Mouse (Mus musculus) liver, embryonic 11.5 days (tissue): Measurements from ENCODE around the gene Mgrn1. TPM values are rescaled to one million over a fixed set of nuclear protein-coding genes. Genes with fewer than 3 reads are reported as not detected.

Experiments used
- ATAC-seq: fragments of 200-750 bp; cut with Nextera tagmentation; replicated peaks from 2 replicates; pipeline ENCODE4 v1.8.0; 2017; ENCODE audit warnings: moderate number of reproducible peaks, mild to moderate bottlenecking, moderate TSS enrichment, moderate library complexity; ENCODE audit not compliant: low FRiP score
- DNase-seq: peaks from one replicate; pipeline ENCODE4 v3.0.0-alpha.2; 2017; ENCODE audit warnings: low spot score
- H3K27ac ChIP-seq: fragments of 300-500 bp; sonication (generic); 2 replicates; pipeline ENCODE4 v1.5.1; 2014; ENCODE audit warnings: mild to moderate bottlenecking, low read depth, low read length, control low read depth
- H3K27me3 ChIP-seq: fragments of 300-500 bp; sonication (generic); replicated peaks from 2 replicates; pipeline ENCODE4 v1.6.1; 2014; ENCODE audit warnings: low read length, mixed read lengths; ENCODE audit not compliant: control insufficient read depth, insufficient read depth
- H3K36me3 ChIP-seq: fragments of 300-500 bp; sonication (generic); 2 replicates; pipeline ENCODE4 v1.6.1; 2014; ENCODE audit warnings: mild to moderate bottlenecking, low read length, moderate library complexity, mixed read lengths; ENCODE audit not compliant: control insufficient read depth, insufficient read depth
- H3K4me1 ChIP-seq: fragments of 300-500 bp; sonication (generic); replicated peaks from 2 replicates; pipeline ENCODE4 v1.6.1; 2014; ENCODE audit warnings: low read length, mixed read lengths; ENCODE audit not compliant: control insufficient read depth, insufficient read depth
- H3K4me2 ChIP-seq: fragments of 300-500 bp; sonication (generic); 2 replicates; pipeline ENCODE4 v1.6.1; 2014; ENCODE audit warnings: mild to moderate bottlenecking, control low read depth, moderate library complexity
- H3K4me3 ChIP-seq: fragments of 300-500 bp; sonication (generic); 2 replicates; pipeline ENCODE4 v1.5.1; 2014; ENCODE audit warnings: low read depth, low read length, control low read depth
- H3K9ac ChIP-seq: fragments of 300-500 bp; sonication (generic); 2 replicates; pipeline ENCODE4 v1.6.1; 2014; ENCODE audit warnings: low read depth, low read length, control low read depth
- H3K9me3 ChIP-seq: fragments of 300-500 bp; sonication (generic); 2 replicates; pipeline ENCODE4 v1.6.1; 2016; ENCODE audit warnings: low read length, inconsistent platforms, mixed read lengths; ENCODE audit not compliant: control insufficient read depth
- WGBS: fragments of 180-500 bp; shearing (Covaris S2); extraction: QIAGEN DNeasy Blood & Tissue Kit; methylation state at CpG from one replicate; pipeline ENCODE4 v1.1.7; 2014; 5-methylcytosine and 5-hydroxymethylcytosine counted together
- polyA plus RNA-seq: library from polyadenylated mRNA; unstranded; fragments of >200 nt; fragmentation: Nextera tagmentation; extraction: Ambion mirVana; gene quantifications from 2 replicates; pipeline ENCODE4 v1.2.1, GENCODE M21; 2014

Gene Mgrn1
- polyA plus RNA-seq, 1 experiment from 2014 or later: 50.5 TPM

DNA sequence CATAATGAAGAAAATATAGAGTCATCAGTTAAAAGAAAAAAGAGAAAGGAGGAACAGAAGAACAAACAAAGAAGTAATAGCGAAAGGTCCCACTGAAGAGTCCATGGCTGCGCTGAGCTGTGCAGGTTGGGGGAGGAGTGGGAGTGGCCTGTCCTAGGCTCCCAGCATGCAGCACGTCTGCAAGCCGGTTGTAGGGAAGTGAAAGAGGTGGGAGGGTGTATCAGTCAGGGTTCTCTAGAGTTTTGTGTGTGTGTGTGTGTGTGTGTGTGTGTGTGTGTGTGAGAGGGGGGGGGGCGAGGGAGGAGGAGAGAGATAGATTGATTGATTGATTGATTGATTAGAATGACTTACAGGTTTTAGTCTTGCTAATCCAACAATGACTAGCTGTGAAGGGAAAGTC, 21.9 kb downstream of the Mgrn1 start:
- no peak for DNase-seq
- Histone ChIP-seq H3K4me2 (no peak overlapping the region), H3K36me3 (peaks cover 13% of the 10 kb centered on the region), H3K9ac (no peak overlapping the region), H3K27ac (no peak overlapping the region), H3K4me3 (no peak overlapping the region), H3K4me1 (peaks cover 13% of the 10 kb centered on the region), H3K9me3 (no peaks in the 10 kb centered on the region), H3K27me3 (no peaks in the 10 kb centered on the region)
- peak; percentile 75 for ATAC-seq
- 38% methylated on average over 4 of the region's 5 CpGs for WGBS

DNA sequence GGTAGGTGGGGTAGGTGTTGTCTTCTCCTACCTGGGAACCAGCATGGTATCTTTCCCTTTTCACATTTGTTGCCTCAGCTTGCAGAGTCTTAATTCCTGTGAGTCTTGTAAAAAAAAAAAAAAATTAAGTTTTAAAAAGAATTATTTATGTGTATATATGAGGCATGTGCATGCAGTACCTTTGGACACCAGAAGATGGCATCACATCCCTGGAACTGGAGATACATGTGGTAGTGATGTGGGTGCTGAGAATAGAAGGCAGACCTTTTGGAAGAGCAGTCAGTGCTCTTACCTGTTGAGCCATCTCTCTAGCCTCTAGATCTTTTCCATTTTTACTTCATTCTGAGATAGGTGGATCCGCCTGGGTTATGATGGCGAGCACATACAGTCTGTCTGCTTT, 23.7 kb downstream of the Mgrn1 start:
- ATAC-seq (no peak), DNase-seq (no peak)
- Histone ChIP-seq H3K4me3 (no peak overlapping the region), H3K9me3 (no peaks in the 10 kb centered on the region), H3K27ac (no peak overlapping the region), H3K9ac (no peak overlapping the region), H3K4me2 (no peak overlapping the region), H3K4me1 (peaks cover 5% of the 10 kb centered on the region), H3K36me3 (peaks cover 13% of the 10 kb centered on the region), H3K27me3 (no peaks in the 10 kb centered on the region)
- 98% methylated on average over 2 of the region's 2 CpGs for WGBS

DNA sequence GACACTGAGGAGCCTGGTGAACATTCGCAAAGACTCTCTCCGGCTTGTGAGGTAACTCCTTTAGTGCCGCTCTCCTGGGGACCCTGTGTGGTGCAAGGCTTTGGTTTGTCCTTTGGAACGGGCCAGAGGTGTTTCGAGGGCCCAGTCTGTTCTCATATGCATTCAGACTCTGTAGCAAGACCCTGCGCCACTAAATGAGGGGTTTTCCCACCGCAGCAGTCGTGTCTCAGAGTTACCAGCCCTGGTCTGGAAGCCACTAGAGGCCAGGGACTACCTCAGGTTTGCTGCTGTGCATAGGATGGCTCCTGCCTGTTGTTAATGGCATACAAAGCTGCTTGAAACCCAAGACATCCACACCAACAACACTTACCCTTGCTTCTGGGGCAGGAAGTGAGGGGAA, 24.7 kb downstream of the Mgrn1 start:
- WGBS: 90% methylated on average over 8 of the region's 8 CpGs
- Histone ChIP-seq H3K4me1 (peaks cover 4% of the 10 kb centered on the region; the same call in 1 of the 2 replicates), H3K36me3 (peaks cover 13% of the 10 kb centered on the region), H3K4me2 (no peak overlapping the region), H3K27me3 (no peaks in the 10 kb centered on the region), H3K9me3 (no peaks in the 10 kb centered on the region), H3K4me3 (no peak overlapping the region), H3K27ac (no peak overlapping the region), H3K9ac (no peak overlapping the region)
- ATAC-seq (no peak), DNase-seq (no peak)

DNA sequence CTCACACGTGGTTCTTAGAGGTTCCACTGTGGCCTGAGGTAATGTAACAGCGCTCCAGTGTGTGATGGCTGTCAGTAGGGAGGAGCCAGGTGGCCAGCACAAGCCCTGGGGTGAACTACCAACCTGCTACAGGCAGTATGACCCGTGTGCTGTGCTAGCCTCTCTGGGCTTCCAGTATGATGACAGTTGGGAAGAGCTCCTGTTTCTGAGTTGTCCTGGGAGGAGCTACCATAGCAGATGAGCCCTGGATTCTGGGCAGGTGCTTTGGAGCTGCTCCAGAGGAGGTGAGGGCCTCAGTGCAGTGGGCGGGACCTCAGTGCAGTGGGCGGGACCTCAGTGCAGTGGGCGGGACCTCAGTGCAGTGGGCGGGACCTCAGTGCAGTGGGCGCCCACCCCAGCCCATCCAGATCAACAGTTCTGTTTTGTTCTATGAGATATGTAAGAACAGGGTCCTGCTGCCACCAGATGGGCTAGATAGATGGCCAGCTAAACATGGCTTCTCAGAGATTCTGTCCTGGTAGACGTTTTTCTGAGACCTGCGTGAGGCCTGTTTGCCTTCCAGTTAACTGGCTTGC, 26.1 kb downstream of the Mgrn1 start:
- ATAC-seq (peak; percentile 51), DNase-seq (no peak)
- 60% methylated on average over 10 of the region's 10 CpGs for WGBS

DNA sequence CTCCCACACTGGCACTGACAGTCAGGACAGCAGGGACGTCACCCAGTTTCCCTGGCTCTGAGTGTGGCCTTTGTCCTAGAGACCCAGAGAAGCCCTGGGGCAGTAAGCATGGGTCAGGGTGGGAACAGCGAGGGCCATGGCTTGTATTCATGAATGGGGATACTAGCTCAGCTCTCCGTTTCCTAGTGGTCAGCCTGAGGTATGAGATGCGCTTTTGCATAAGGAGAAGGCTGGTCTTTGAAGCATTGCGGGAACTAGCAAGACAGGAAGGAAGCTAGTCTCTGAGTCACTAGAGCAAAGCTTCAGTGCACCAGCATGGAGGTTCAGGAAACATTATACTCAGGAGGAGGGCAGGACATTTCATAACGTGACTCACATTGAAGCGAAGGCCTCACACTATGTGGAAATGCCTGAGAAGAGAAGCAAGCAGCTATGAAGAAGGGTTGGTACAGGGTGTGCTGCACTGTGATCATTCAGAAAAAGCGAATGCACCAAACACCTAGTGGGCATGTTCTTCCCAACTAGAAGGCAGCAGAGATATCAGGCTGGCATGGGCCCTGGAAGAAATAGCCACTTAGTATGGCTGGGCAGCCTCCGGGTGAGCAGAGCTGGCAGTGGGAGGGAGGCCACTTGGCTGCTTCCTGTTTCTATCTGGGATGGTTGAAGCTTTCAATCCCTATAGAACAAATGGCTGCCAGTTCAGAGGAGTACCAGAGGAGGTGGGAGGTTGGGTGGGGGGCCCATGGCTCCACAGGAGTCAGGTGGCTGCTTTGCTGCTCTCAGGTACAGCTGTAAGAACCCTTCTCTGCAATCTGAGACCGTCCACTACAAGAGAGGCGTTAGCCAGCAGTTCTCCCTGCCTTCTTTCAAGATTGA, 27.1 kb downstream of the Mgrn1 start:
- H3K36me3 ChIP-seq: peaks cover 21% of the 10 kb centered on the region
- 64% methylated on average over 11 of the region's 11 CpGs for WGBS
- ATAC-seq: 0 out of 2 replicates have a peak, but pooled peaks have one; percentile 11
- 0 out of 2 replicates have a peak, but pooled peaks cover 2% of the 10 kb centered on the region for H3K4me1 ChIP-seq
- no peak for DNase-seq
- no peaks in the 10 kb centered on the region for H3K9me3 ChIP-seq
- no peak overlapping the region for H3K9ac ChIP-seq
- peak overlapping the region; percentile 47; the same call in 1 of the 2 replicates for H3K27ac ChIP-seq
- no peak overlapping the region for H3K4me2 ChIP-seq
- H3K27me3 ChIP-seq: no peaks in the 10 kb centered on the region
- no peak overlapping the region for H3K4me3 ChIP-seq

More for the DNA sequence above, 26.1 kb downstream of the Mgrn1 start:
- Histone ChIP-seq H3K9ac (no peak overlapping the region), H3K36me3 (peaks cover 18% of the 10 kb centered on the region), H3K27ac (peak overlapping the region; percentile 21; the same call in 1 of the 2 replicates), H3K9me3 (no peaks in the 10 kb centered on the region), H3K4me3 (no peak overlapping the region), H3K27me3 (no peaks in the 10 kb centered on the region), H3K4me1 (peaks cover 4% of the 10 kb centered on the region; the same call in 1 of the 2 replicates), H3K4me2 (no peak overlapping the region)

DNA sequence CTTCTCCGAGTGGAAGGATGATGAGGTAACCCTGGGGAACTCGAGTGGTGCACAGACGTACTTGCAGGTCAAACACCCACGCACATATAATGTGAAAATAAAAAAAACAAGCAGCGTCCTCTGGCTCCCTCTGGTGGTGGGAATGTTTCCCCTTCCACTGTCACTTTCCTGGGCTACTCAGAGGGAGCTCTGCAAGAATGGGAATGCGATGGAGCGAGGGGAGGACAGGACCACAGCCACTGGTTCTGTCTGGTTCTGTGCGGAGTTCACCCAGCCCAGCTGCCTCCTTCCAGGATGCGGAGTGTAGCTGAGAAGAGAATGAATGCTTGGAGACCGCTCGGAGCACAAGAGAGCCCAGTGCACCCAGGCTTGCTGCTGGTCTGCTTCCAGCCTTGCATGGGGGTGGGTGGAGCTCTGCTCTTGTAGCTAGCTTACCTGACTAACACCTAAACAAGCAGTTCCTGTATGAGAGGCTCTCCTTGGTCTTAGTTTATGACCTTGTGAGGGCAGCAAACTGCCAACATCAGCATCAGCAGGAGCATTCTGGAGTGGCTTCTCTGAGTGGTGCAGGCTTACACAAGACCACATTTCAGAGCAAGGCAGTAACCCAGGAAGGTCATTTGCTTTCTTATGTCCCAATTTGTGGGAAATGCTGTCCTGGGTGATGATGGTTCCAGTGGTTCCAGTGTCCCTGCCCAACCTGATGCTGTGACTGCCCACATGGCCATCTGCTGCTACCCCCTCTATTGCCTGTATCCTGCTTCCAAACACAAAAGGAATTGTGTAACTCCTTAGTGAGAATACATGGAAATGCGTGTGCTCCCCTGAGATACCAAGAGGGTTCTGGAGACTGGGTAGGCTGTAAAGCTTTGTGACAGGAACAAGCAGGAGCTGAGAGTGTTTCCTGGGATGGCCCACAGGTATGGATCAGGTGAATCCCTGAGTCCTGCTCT, 28.0 kb downstream of the Mgrn1 start:
- ATAC-seq (peak; percentile 34; the same call in 1 of the 2 replicates), DNase-seq (peak; percentile 70)
- H3K4me1 ChIP-seq: 0 out of 2 replicates have a peak, but pooled peaks cover 2% of the 10 kb centered on the region
- no peaks in the 10 kb centered on the region for H3K27me3 ChIP-seq
- H3K9ac ChIP-seq: no peak overlapping the region
- no peak overlapping the region for H3K4me3 ChIP-seq
- WGBS: 42% methylated on average over 12 of the region's 12 CpGs
- no peak overlapping the region for H3K4me2 ChIP-seq
- peaks cover 21% of the 10 kb centered on the region for H3K36me3 ChIP-seq
- peak overlapping the region; percentile 47; the same call in 1 of the 2 replicates for H3K27ac ChIP-seq
- H3K9me3 ChIP-seq: no peaks in the 10 kb centered on the region

DNA sequence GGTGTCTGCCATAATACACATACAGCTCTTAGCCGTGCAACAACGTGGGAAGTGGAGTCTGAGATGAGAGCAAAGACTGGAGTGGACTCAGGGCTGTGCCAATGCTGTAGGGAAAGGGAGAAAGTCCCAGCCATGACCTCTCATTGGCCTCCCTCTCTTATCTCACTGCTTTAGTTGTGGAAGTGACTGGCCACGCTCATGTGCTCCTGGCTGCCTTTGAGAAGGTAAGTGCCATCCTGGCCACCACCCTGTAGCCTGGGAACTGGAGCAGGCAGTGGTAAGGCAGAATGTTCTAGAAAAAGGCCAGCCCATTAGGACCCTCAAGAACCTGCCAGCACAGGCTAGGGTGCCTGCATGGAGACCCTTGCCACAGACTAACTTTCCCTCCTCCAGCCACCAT, 29.9 kb downstream of the Mgrn1 start:
- WGBS: 79% methylated on average over 3 of the region's 3 CpGs
- ATAC-seq (no peak), DNase-seq (no peak)
- Histone ChIP-seq H3K4me3 (no peak overlapping the region), H3K36me3 (peaks cover 19% of the 10 kb centered on the region), H3K9ac (no peak overlapping the region), H3K27me3 (no peaks in the 10 kb centered on the region), H3K9me3 (no peaks in the 10 kb centered on the region), H3K27ac (no peak overlapping the region), H3K4me2 (no peak overlapping the region), H3K4me1 (0 out of 2 replicates have a peak, but pooled peaks cover 2% of the 10 kb centered on the region)

DNA sequence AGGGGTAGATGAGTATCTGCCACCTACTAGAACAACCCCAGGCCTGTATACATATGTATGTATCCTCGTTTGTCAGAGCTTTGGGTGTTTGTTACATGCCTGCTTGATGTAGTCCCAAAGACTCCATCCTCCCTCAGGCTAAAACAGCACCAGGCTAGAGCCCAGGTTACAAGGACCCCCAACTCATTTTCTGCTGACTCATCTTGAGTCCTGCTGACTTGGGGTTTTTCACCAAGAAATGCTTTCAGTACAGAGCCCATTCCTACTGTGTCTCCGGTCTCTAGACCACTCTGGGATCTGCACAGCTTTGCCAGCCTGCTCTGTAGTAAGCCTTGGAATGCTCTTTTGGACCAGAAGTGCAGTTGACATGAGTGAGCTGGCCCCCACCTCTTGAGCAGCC, 30.6 kb downstream of the Mgrn1 start:
- no peak overlapping the region for H3K4me3 ChIP-seq
- no peaks in the 10 kb centered on the region for H3K9me3 ChIP-seq
- H3K27me3 ChIP-seq: no peaks in the 10 kb centered on the region
- H3K36me3 ChIP-seq: peaks cover 15% of the 10 kb centered on the region; the same call in 1 of the 2 replicates
- ATAC-seq (no peak), DNase-seq (no peak)
- H3K4me2 ChIP-seq: no peak overlapping the region
- no peak overlapping the region for H3K27ac ChIP-seq
- 0 out of 2 replicates have a peak, but pooled peaks cover 2% of the 10 kb centered on the region for H3K4me1 ChIP-seq
- no peak overlapping the region for H3K9ac ChIP-seq
- 90% methylated on average over 2 of the region's 2 CpGs for WGBS
